Mouse (Mus musculus): ENCODE measurements around the gene Cldn15. TPM values are rescaled to one million over a fixed set of nuclear protein-coding genes. Genes with fewer than 3 reads are reported as not detected.
"Not testable (repeated sequence)": the region's sequence is repeated elsewhere in the genome, so short reads cannot be mapped to it uniquely, and the experiment has no call there.

Gene Cldn15
- not detected for total RNA-seq (2021)

GRCm38 (mm10) chr5:136966331-136966730 is at the start of gene Cldn15:
Gene Cldn15, plus strand, starts transcription at chr5:136966616.
- intact Hi-C loops (cut with DNase I) = no loop called here
- no peak for DNase-seq (ENCODE audit: low spot score in 2 of 2)

GRCm38 (mm10) chr5:136917613-136918242 is 48.7 kb upstream of the Cldn15 start:
- intact Hi-C loops (cut with DNase I) = loop anchor here (1.0 to 2.0 kb wide), 2 partner anchors 9 to 45 kb away; partner anchors contain the start of gene Ift22
- no peak for DNase-seq (ENCODE audit: low spot score in 2 of 2)

DNA sequence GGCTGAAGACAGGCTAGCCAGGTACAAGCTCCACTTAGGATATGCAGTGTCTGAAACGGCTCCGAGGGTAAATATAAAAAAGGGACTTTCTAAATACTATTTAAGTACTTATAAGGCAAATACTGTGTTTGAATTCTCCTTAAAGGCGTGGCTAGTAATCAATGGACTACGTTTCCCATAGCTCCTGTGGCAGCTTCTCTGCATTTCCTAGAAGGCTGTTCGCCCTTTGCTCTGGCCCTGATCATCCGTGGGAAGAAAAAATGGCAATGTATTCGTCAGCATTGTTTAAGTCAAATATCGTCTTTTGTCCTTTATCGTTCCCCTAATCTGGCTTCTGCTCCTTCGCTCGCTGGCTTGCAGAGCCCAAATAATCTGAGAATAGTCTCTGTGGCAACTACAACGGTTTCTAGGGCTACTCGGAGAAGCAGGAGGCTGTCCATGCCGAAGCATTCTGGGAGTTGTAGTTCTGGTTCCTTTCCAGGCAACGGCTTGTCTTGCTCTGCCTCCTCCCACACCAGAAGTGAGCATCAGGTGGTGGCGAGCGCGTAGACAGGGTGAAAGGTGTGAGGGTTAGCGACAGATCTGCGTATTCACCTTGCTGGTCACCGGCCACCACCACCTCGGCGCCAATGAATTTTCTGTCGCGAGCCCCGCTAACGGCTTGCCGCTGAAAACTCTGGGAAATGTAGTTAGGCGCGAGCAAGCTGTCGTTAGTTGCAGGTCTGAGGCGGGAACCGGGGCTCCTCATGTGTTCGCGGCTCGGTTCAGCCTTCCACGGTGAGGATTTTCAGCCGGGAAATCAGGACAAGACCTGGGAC is 47.6 kb upstream of the Cldn15 start:
- intact Hi-C loops (cut with DNase I) = loop anchor here (2.0 kb wide), 1 partner anchor 44 kb away; no protein-coding TSS in a partner anchor

DNA sequence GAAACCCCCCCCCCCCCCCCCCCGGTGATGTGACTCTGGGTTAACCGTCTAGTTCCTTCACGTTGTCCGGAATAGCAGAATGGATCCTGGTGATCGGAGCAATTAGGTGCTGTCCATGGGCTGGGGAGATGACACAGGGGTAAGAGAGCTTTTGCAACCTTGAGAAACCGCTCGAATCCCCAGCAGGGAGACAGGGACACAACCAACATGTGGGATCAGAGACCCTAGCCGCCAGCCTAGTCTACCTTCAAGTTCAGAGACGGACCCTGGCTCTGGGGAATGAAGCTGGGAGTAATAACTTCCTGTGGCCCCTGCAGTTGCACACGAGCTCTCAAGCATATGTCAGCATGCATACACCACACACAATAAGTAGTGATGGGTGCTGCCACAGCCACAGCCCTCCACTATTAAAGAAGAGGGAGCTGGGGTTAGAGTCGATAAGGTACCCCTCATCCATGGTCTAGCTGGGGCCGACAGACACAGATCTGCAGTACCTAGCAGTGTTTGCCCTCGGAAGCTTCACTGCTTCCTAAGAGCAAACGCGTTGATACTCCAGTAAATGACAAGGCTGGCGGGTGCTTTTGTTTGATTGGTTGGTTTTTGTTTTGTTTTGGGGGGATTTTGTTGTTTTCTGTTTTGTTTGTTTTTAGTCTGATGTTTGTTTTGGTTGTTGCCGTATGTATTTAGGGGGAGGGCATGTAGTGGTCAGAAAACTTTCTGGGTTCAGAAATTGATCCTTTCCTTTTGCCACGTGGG is 46.7 kb upstream of the Cldn15 start:
- no peak for DNase-seq (ENCODE audit: low spot score in 2 of 2)

More for the DNA sequence above, 47.6 kb upstream of the Cldn15 start:
- DNase-seq (ENCODE audit: low spot score in 2 of 2) = peak; percentile 88 to 92

GRCm38 (mm10) chr5:136922830-136923229 is 43.6 kb upstream of the Cldn15 start:
- DNase-seq (ENCODE audit: low spot score in 2 of 2) = no peak
- intact Hi-C loops (cut with DNase I) = no loop called here

More for the DNA sequence above, 46.7 kb upstream of the Cldn15 start:
- intact Hi-C loops (cut with DNase I) = loop anchor here (2.0 kb wide), 1 partner anchor 43 kb away; no protein-coding TSS in a partner anchor

GRCm38 (mm10) chr5:136923751-136924478 is 42.5 kb upstream of the Cldn15 start:
- intact Hi-C loops (cut with DNase I) = no loop called here
- DNase-seq (ENCODE audit: low spot score in 2 of 2) = no peak

GRCm38 (mm10) chr5:136929073-136929472 is 37.3 kb upstream of the Cldn15 start:
- intact Hi-C loops (cut with DNase I) = loop anchor here (1.0 kb wide), 1 partner anchor 42 kb away; no protein-coding TSS in a partner anchor

GRCm38 (mm10) chr5:136931896-136932295 is 34.5 kb upstream of the Cldn15 start:
- DNase-seq (ENCODE audit: low spot score in 2 of 2) = peak in 1 of 2 experiments; percentile 53
- intact Hi-C loops (cut with DNase I) = loop anchor here (5.0 kb wide), 1 partner anchor 175 kb away; no protein-coding TSS in a partner anchor

More at GRCm38 (mm10) chr5:136929073-136929472, 37.3 kb upstream of the Cldn15 start:
- DNase-seq (ENCODE audit: low spot score in 2 of 2) = peak; percentile 87 to 88

GRCm38 (mm10) chr5:136932956-136933355 is 33.5 kb upstream of the Cldn15 start:
- intact Hi-C loops (cut with DNase I) = loop anchor here (5.0 kb wide), 1 partner anchor 174 kb away; no protein-coding TSS in a partner anchor
- DNase-seq (ENCODE audit: low spot score in 2 of 2) = no peak

DNA sequence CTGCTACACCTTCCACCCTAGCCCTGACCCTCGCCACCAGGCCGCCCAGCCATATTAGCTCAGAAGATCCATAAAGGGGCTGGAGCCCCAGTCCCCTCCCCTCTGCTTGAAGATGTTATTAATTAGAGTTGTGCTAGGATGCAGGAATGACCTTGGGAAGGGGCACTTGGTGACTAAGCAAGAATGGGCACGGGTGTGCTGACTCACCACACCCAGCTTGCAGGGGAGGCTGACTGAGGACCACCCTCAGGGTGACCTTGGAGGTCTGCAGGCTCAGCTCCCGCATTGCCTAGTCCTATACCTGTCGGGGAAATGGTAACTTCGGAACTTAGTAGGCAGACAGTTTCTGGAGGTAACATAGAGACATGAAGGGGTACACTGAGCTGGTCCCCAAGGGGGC is 32.5 kb upstream of the Cldn15 start:
- DNase-seq (ENCODE audit: low spot score in 2 of 2) = no peak
- intact Hi-C loops (cut with DNase I) = loop anchor here (5.0 kb wide), 1 partner anchor 173 kb away; no protein-coding TSS in a partner anchor

DNA sequence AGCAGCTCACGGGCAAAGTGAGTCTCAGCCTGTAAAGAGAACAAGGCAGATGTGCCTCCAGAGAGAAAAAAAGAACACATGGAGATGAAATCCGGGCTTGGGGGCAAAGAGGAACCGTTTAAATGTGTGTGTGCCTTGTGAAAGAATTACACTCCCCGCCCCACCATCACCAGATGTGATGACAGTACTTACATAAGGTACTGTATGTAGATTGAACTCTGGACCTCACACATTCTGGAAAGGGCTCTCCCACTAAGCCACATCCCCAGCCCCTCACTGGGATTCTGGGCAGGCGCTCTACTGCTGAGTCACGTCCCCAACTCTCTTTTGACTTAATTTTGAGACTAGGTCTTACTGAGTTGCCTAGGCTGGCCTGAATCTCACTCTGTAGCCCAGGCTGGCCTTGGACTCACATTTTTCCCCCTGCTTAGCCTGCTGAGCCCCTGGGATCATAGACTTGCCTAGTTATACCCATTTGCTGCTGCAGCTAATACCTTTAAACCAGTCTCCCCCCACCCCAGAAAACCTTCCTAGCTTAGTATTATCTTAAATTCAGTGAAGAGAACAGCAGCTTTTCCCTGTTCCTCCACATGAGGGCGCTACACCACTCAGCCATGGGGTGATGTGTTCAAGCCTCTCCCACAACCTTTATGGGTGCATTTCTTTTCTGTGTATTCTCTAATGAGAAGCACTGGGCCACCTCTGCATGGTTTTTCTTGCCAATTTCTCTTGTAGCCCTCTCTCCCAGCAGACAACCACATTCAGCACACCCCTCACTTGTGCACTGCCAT is 30.3 kb upstream of the Cldn15 start:
- DNase-seq (ENCODE audit: low spot score in 2 of 2) = no peak
- intact Hi-C loops (cut with DNase I) = no loop called here

DNA sequence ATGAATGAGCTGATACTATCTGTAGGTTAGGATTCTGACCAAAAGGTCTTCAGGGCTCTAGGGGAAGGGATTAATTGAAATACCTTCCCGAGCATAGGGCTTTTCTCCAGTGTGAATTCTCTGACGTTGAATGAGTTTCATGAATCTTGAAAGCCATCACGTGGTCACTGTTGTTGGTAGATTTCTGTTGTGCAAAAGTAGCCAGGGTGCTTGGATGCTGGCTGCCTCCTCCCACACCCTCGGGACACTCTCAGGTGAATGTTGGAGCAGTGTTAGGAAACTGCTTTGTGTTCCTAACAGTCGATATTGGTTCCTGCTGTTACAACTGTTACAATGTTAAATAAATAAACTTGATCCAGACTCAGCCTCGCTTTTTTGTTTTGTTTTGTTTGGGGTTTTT is 29.7 kb upstream of the Cldn15 start:
- no peak for DNase-seq (ENCODE audit: low spot score in 2 of 2)
- intact Hi-C loops (cut with DNase I) = no loop called here

DNA sequence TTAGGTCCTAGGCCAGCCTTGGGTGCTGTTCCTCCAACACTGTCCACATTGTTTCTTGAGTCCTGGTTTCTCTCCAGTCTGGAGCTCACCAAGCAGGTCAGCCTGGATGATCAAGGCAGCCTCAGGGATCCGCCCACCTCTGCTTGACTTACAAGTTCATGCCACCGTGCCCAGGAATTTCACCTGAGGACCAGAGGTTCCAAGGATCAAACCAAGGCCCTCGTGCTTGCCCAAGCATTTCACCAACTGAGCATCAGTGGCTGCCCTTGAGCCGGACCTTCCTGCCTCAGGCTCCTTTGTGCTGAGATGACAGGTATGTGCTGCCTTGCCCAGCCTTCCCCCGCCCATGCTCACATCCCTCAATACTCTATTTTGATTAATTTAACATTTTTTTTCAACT is 28.8 kb upstream of the Cldn15 start:
- no peak for DNase-seq (ENCODE audit: low spot score in 2 of 2)
- intact Hi-C loops (cut with DNase I) = no loop called here

DNA sequence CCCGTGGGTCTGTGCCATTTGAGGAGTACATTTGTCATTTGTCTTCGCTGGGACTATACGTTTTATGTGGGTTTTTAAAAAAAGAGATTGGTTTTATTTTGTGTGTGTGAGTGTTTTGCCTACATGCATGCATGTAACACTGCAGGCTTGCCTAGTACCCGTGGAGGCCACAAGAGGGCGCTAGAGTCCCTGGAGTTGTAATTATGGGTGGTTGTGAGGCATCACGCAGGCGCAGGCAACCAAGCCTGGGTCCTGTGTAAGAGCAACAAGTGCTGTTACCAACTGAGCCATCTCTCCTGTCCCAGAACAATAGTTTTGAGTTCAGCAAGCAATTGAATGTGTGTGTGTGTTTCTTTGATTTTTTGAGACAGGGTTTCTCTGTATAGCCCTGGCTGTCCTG is 27.1 kb upstream of the Cldn15 start:
- intact Hi-C loops (cut with DNase I) = no loop called here

DNA sequence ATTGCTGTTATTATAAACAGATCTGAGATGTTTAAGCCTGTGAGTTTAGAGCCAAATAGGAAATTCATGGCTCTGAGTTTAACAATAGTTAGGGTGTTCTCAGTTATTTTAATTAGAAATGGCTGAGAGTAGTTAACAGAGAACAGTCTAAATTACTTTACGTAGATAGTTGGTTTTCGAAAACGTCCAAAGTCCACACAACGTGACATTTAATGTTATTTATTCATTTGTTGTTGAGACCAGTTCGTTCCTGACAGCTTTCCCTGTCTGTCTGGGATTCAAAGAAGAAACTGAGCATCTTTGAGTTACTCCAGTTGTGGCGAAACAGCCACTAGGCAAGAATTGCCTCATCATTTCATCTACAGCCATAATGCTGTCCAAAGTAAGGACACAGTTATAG is 26.4 kb upstream of the Cldn15 start:
- intact Hi-C loops (cut with DNase I); DNase-seq (ENCODE audit: low spot score in 2 of 2): not testable (repeated sequence)

More for the DNA sequence above, 27.1 kb upstream of the Cldn15 start:
- DNase-seq (ENCODE audit: low spot score in 2 of 2) = no peak

DNA sequence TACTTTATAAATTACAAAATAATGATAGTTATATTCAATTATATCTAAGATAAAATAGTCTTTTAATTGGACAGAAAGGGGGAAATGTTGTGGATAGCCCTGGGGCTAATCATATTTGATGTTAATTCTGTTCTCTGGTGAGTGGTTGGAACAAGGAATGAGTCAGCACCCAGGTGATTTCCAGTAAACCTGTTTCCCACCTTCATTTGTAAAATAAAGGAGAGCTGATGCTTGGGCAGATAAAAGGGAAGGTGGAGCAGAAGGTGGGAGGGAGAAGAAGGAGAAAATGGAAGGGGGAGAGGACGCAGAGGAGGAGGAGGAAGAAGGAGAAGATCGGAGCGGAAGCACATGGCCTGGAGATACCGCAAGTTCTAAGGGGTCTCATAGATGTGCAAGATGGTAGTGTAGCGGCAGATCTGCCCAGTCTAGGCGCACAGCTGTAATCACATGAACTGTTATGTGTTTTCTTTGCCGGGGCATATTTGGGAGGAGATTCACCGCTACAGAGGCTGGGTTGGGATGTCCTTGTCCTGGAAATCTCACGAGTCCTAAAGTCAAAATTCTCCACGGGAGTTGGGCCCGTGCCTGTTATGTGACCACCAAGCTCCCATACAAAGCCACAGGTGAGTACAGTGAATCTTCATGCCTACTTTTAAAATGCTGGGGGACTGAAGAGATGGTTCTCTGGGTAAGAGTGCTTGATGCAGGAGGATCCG is 25.4 kb upstream of the Cldn15 start:
- DNase-seq (ENCODE audit: low spot score in 2 of 2) = no peak

DNA sequence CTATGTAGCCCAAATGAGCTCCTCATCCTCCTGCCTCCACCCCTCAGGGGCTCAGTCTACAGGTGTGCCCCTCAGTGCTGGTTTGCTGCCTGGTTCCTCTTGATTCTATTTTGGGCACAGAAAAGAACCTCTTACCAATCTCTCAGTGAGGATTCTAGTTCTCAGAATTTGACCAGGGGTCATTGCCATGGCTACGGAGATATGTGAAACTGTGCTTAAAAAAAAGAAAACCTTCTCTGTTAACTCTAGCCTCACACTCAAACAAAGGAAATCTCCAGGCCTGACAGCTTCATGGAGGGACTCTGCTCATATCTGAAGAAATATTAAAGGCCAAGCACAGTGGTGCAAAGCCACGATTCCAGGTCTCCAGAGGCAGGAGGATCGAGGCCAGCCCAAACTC is 23.6 kb upstream of the Cldn15 start:
- intact Hi-C loops (cut with DNase I) = no loop called here
- no peak for DNase-seq (ENCODE audit: low spot score in 2 of 2)

More for the DNA sequence above, 25.4 kb upstream of the Cldn15 start:
- intact Hi-C loops (cut with DNase I) = no loop called here

DNA sequence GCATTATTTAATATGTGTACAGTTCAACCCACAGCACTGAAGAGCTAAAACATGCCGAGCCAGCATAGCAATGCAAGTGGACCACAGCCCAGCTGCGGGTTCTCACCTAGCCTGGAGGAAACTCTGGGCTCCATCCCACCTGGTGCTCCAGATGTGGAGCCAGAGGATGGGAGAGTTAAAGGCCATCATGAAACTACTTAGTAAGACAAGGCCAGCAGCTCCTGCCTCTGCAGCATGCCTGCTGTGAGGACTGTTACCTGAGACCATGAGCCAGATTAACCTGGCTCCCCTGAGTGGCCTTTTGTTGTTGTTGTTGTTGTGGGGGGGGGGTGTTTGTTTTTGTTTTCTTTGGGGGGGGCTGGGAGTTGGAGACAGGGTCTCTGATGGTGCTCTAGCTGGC is 23.0 kb upstream of the Cldn15 start:
- DNase-seq (ENCODE audit: low spot score in 2 of 2) = no peak
- intact Hi-C loops (cut with DNase I) = no loop called here

Measured in left cerebral cortex, postnatal 25 days (tissue).